Mouse (Mus musculus): ENCODE data around the gene Usf3. TPM values are rescaled to one million over a fixed set of nuclear protein-coding genes. Genes with fewer than 3 reads are reported as not detected.

Gene Usf3
- polyA plus RNA-seq, 1 experiment = 7.7 TPM

DNA sequence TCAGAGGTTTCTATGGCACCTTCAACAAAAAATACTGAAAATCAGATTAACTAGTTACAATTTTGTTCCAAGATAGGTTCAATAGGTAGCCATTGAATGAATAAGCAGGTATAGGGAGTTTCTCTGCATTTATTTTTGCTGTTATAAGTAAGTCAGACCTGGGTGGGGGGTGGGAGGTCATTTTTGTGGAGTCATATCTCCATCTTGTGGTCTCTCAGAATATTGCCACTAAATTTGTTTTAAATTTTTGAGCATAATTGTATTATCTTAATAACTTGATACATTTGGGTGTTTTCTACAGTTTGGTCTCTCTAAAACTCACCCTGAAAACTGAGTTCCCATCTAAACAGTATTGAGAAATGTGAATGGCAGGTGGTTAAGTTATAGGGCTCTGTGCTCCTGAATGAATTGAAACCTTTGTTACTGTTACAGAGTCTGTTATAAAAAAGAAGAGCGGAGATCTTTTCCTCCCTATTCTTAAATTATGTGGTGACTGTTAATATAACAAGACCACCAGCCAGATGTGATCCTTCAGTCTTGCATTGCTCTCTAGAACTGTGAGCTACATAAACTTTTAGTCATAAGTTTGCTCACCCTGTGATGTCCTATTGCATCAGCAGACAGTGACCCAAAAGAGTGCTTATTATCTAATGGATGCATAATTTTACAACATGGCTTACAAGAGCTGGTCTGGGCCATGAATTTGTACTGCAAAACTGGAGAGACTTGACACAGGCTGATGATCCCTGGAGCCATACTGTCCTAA is 23.9 kb upstream of the Usf3 start:
- H3K36me3 ChIP-seq (ENCODE audit: control insufficient read depth, insufficient read depth, low read length) = no peaks in the 10 kb centered on the region
- no peak overlapping the region for H3K4me3 ChIP-seq (ENCODE audit: extremely low read depth, insufficient read depth, insufficient read length)
- TF ChIP-seq CTCF (IDR thresholded peaks at IDR 0.05; ENCODE audit: extremely low read depth, insufficient read depth, insufficient read length, insufficient replicate concordance) (no peak), POLR2A (IDR thresholded peaks at IDR 0.05; ENCODE audit: low read depth, low read length) (no peak)
- no peak for DNase-seq (ENCODE audit: low read depth in 1 of 2, low spot score in 2 of 2)
- no peak overlapping the region for H3K27ac ChIP-seq (ENCODE audit: insufficient read depth, low read length)
- no peaks in the 10 kb centered on the region; the same call in 1 of the 2 replicates for H3K4me1 ChIP-seq (ENCODE audit: control insufficient read depth, insufficient read depth, insufficient read length)
- H3K27me3 ChIP-seq (ENCODE audit: control insufficient read depth, insufficient read depth, low read length) = no peaks in the 10 kb centered on the region
- WGBS = 100% methylated on average over 1 of the region's 1 CpGs

DNA sequence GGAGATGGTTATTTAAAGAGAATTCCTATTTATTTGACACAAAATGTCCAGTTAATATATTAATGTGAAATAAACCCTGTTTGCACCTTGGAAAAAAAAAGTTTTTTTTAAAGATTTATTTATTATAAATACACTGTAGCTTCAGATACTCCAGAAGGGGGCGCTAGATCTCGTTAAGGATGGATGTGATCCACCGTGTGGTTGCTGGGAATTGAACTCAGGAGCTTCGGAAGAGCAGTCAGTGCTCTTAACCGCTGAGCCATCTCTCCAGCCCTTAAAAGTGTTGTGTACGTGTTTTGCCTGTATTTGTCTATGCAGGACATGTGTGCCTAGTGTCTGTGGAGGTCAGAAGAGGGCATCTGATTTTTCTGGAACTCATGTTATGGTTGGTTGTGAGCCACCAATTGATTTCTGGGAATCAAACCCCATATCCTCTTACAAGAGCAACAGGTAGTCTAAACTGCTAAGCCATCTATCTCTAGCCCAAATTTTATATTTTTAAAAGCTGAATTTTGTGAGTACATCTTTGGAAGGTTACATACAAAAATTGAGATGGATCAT is 18.5 kb upstream of the Usf3 start:
- H3K36me3 ChIP-seq (ENCODE audit: control insufficient read depth, insufficient read depth, low read length) = peaks cover 9% of the 10 kb centered on the region
- TF ChIP-seq POLR2A (IDR thresholded peaks at IDR 0.05; ENCODE audit: low read depth, low read length) = no peak
- no peak for TF ChIP-seq CTCF (IDR thresholded peaks at IDR 0.05; ENCODE audit: extremely low read depth, insufficient read depth, insufficient read length, insufficient replicate concordance)

DNA sequence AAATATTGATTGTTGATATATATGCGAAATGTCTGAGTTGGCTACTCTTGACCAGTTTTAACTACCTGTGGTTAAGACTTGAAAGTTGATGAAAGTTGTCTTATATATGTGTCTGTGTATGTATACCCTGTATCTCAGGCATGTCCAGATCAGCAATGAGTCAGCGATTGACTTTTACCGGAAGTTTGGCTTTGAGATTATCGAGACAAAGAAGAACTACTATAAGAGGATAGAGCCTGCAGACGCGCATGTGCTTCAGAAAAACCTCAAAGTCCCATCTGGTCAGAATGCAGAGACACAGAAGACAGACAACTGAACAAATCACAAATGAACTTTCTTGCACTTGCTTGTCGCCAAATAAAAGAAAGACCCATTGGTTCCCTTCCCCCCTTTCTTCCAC is 13.7 kb upstream of the Usf3 start:
- Histone ChIP-seq H3K27me3 (ENCODE audit: control insufficient read depth, insufficient read depth, low read length) (no peaks in the 10 kb centered on the region), H3K4me3 (ENCODE audit: extremely low read depth, insufficient read depth, insufficient read length) (no peak overlapping the region), H3K4me1 (ENCODE audit: control insufficient read depth, insufficient read depth, insufficient read length) (no peaks in the 10 kb centered on the region), H3K36me3 (ENCODE audit: control insufficient read depth, insufficient read depth, low read length) (peaks cover 9% of the 10 kb centered on the region), H3K27ac (ENCODE audit: insufficient read depth, low read length) (no peak overlapping the region)
- WGBS = 83% methylated on average over 7 of the region's 7 CpGs
- DNase-seq (ENCODE audit: low read depth in 1 of 2, low spot score in 2 of 2) = no peak
- TF ChIP-seq CTCF (IDR thresholded peaks at IDR 0.05; ENCODE audit: extremely low read depth, insufficient read depth, insufficient read length, insufficient replicate concordance) = no peak
- TF ChIP-seq POLR2A (IDR thresholded peaks at IDR 0.05; ENCODE audit: low read depth, low read length) = no peak

More for the DNA sequence above, 18.5 kb upstream of the Usf3 start:
- H3K4me1 ChIP-seq (ENCODE audit: control insufficient read depth, insufficient read depth, insufficient read length) = no peaks in the 10 kb centered on the region; the same call in 1 of the 2 replicates
- no peak overlapping the region for H3K27ac ChIP-seq (ENCODE audit: insufficient read depth, low read length)
- H3K27me3 ChIP-seq (ENCODE audit: control insufficient read depth, insufficient read depth, low read length) = no peaks in the 10 kb centered on the region
- no peak for DNase-seq (ENCODE audit: low read depth in 1 of 2, low spot score in 2 of 2)
- 79% methylated on average over 6 of the region's 6 CpGs for WGBS
- H3K4me3 ChIP-seq (ENCODE audit: extremely low read depth, insufficient read depth, insufficient read length) = no peak overlapping the region

DNA sequence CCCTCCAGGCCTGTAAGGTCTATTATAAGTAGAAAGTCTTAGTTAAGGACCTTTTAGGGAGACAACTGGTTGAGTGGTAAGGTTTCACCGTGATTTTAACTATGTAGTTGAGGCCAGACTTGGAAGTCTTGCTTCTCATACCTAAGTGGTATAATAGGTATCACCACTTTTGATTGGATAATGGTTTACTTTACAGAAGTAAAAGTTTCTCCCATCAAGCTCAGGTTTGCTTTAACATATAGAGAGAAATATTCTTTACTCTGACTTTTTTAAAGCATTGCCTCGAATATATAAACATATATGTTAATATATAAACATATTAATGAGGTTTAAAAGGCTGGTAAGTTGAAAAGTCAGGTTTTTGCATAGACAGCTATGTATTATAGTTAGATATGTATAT is 9.2 kb upstream of the Usf3 start:
- no peak overlapping the region for H3K4me3 ChIP-seq (ENCODE audit: extremely low read depth, insufficient read depth, insufficient read length)
- no peak overlapping the region for H3K27ac ChIP-seq (ENCODE audit: insufficient read depth, low read length)
- 87% methylated on average over 2 of the region's 2 CpGs for WGBS
- no peak for TF ChIP-seq CTCF (IDR thresholded peaks at IDR 0.05; ENCODE audit: extremely low read depth, insufficient read depth, insufficient read length, insufficient replicate concordance)
- no peak for TF ChIP-seq POLR2A (IDR thresholded peaks at IDR 0.05; ENCODE audit: low read depth, low read length)
- H3K36me3 ChIP-seq (ENCODE audit: control insufficient read depth, insufficient read depth, low read length) = peaks cover 3% of the 10 kb centered on the region
- H3K27me3 ChIP-seq (ENCODE audit: control insufficient read depth, insufficient read depth, low read length) = no peaks in the 10 kb centered on the region
- no peak for DNase-seq (ENCODE audit: low read depth in 1 of 2, low spot score in 2 of 2)
- H3K4me1 ChIP-seq (ENCODE audit: control insufficient read depth, insufficient read depth, insufficient read length) = no peaks in the 10 kb centered on the region

DNA sequence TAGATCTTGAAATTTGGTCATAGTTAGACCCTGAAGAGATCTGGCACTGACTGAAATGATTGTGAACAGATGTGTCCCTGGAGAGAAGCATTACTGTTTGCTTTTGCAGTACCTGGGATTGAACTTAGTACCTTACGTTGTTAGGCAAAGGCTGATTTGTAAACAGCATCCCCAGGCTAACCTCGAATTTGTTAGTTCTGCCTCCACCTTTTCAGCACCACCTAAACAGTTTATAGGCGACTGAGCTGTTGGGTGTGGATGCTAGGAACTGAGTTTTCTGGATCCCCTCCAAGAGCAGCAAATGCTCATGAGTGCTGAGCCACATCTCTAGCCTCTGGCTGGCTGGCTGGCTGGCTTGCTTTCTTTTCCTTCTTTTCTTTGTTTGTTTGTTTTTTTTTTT is 7.9 kb upstream of the Usf3 start:
- Histone ChIP-seq H3K27ac (ENCODE audit: insufficient read depth, low read length) (no peak overlapping the region), H3K4me3 (ENCODE audit: extremely low read depth, insufficient read depth, insufficient read length) (no peak overlapping the region), H3K36me3 (ENCODE audit: control insufficient read depth, insufficient read depth, low read length) (no peaks in the 10 kb centered on the region), H3K27me3 (ENCODE audit: control insufficient read depth, insufficient read depth, low read length) (no peaks in the 10 kb centered on the region), H3K4me1 (ENCODE audit: control insufficient read depth, insufficient read depth, insufficient read length) (no peaks in the 10 kb centered on the region)
- no peak for DNase-seq (ENCODE audit: low read depth in 1 of 2, low spot score in 2 of 2)
- TF ChIP-seq POLR2A (IDR thresholded peaks at IDR 0.05; ENCODE audit: low read depth, low read length) (no peak), CTCF (IDR thresholded peaks at IDR 0.05; ENCODE audit: extremely low read depth, insufficient read depth, insufficient read length, insufficient replicate concordance) (no peak)
- WGBS = 70% methylated on average over 3 of the region's 3 CpGs

DNA sequence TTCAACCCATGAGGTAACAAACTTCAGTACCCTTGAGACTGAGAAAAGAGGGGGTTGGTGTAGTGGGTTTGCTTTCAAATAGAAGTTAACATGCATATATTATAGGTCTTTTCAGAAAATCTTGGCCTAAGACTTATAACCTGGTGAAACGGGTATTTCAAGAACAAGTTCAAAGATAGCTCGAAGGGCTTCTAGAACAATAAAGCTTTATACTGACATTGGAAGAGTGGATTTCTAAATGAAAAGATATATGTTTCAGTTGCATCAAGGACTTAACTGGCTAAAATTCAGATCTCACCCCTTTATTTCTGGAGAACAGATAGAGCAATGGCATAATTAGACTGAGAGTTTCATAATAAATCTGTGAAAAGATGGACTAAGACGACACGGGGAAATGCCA is 4.1 kb upstream of the Usf3 start:
- H3K4me1 ChIP-seq (ENCODE audit: control insufficient read depth, insufficient read depth, insufficient read length) = peaks cover 2% of the 10 kb centered on the region; the same call in 1 of the 2 replicates
- TF ChIP-seq POLR2A (IDR thresholded peaks at IDR 0.05; ENCODE audit: low read depth, low read length) (no peak), CTCF (IDR thresholded peaks at IDR 0.05; ENCODE audit: extremely low read depth, insufficient read depth, insufficient read length, insufficient replicate concordance) (no peak)
- DNase-seq (ENCODE audit: low read depth in 1 of 2, low spot score in 2 of 2) = no peak
- WGBS = 92% methylated on average over 4 of the region's 4 CpGs
- no peaks in the 10 kb centered on the region for H3K36me3 ChIP-seq (ENCODE audit: control insufficient read depth, insufficient read depth, low read length)
- H3K4me3 ChIP-seq (ENCODE audit: extremely low read depth, insufficient read depth, insufficient read length) = no peak overlapping the region
- no peak overlapping the region for H3K27ac ChIP-seq (ENCODE audit: insufficient read depth, low read length)
- H3K27me3 ChIP-seq (ENCODE audit: control insufficient read depth, insufficient read depth, low read length) = no peaks in the 10 kb centered on the region
